Mouse (Mus musculus) lung, embryonic 14.5 days (tissue): ENCODE results near the gene Tlx2. TPM values are rescaled to one million over a fixed set of nuclear protein-coding genes. Genes with fewer than 3 reads are reported as not detected.

Experiments used
- ATAC-seq: fragments of 200-750 bp; cut with Nextera tagmentation; 2 replicates; pipeline ENCODE4 v1.8.0; 2017; ENCODE audit warnings: mild to moderate bottlenecking, moderate TSS enrichment, moderate library complexity; ENCODE audit not compliant: insufficient read depth
- DNase-seq: peaks from one replicate; pipeline ENCODE4 v3.0.0-alpha.2; 2015
- H3K27ac ChIP-seq: fragments of 300-500 bp; sonication (generic); 2 replicates; pipeline ENCODE4 v1.5.1; 2014; ENCODE audit warnings: low read depth, mild to moderate bottlenecking, moderate library complexity
- H3K27me3 ChIP-seq: fragments of 300-500 bp; sonication (generic); 2 replicates; pipeline ENCODE4 v1.6.1; 2014; ENCODE audit warnings: low read length, control low read depth; ENCODE audit not compliant: insufficient read depth
- H3K36me3 ChIP-seq: fragments of 300-500 bp; sonication (generic); 2 replicates; pipeline ENCODE4 v1.6.1; 2014; ENCODE audit warnings: control low read depth; ENCODE audit not compliant: insufficient read depth
- H3K4me1 ChIP-seq: fragments of 300-500 bp; sonication (generic); 2 replicates; pipeline ENCODE4 v1.6.1; 2014; ENCODE audit warnings: antibody characterized with exemption, control low read depth; ENCODE audit not compliant: insufficient read depth
- H3K4me2 ChIP-seq: fragments of 300-500 bp; sonication (generic); 2 replicates; pipeline ENCODE4 v1.6.1; 2014; ENCODE audit warnings: mild to moderate bottlenecking
- H3K4me3 ChIP-seq: fragments of 300-500 bp; sonication (generic); 2 replicates; pipeline ENCODE4 v1.5.1; 2014; ENCODE audit warnings: low read depth, low read length
- H3K9ac ChIP-seq: fragments of 300-500 bp; sonication (generic); 2 replicates; pipeline ENCODE4 v1.6.1; 2014
- H3K9me3 ChIP-seq: fragments of 300-500 bp; sonication (generic); 2 replicates; pipeline ENCODE4 v1.6.1; 2016; ENCODE audit warnings: low read depth, low read length, control low read depth
- CTCF ChIP-seq: IDR thresholded peaks from 2 replicates; pipeline ENCODE4 v1.5.1; 2016; ENCODE audit warnings: antibody characterized with exemption, low read depth
- WGBS: fragments of 180-500 bp; shearing (Covaris S2); extraction: QIAGEN DNeasy Blood & Tissue Kit; methylation state at CpG from one replicate; pipeline ENCODE4 v1.1.7; 2014; 5-methylcytosine and 5-hydroxymethylcytosine counted together
- polyA plus RNA-seq: library from polyadenylated mRNA; unstranded; fragments of >200 nt; fragmentation: Nextera tagmentation; extraction: Ambion mirVana; gene quantifications from 2 replicates; pipeline ENCODE4 v1.2.1, GENCODE M21; 2014

Tlx2 gene
- polyA plus RNA-seq, 1 experiment from 2014 or later, result 0.25 TPM

GRCm38 (mm10) chr6:83080210-83080609, 10.1 kb upstream of the Tlx2 start:
- Histone ChIP-seq H3K4me3 (no peak overlapping the region), H3K9me3 (no peaks in the 10 kb centered on the region), H3K4me1 (peaks cover 5% of the 10 kb centered on the region; the same call in 1 of the 2 replicates), H3K4me2 (no peak overlapping the region), H3K27me3 (peaks cover 49% of the 10 kb centered on the region), H3K27ac (no peak overlapping the region), H3K36me3 (peaks cover 26% of the 10 kb centered on the region), H3K9ac (no peak overlapping the region)
- WGBS, result 81% methylated on average over 5 of the region's 5 CpGs
- DNase-seq (no peak), ATAC-seq (no peak)
- no peak for TF ChIP-seq CTCF

- DNase-seq (peak; percentile 99), ATAC-seq (peak; percentile 92)
- Histone ChIP-seq H3K36me3 (peaks cover 26% of the 10 kb centered on the region), H3K9me3 (no peaks in the 10 kb centered on the region), H3K4me2 (peak overlapping the region; percentile 98), H3K4me1 (peaks cover 5% of the 10 kb centered on the region; the same call in 1 of the 2 replicates), H3K4me3 (peak overlapping the region; percentile 78), H3K9ac (peak overlapping the region; percentile 70), H3K27me3 (peaks cover 48% of the 10 kb centered on the region), H3K27ac (peak overlapping the region; percentile 68)
- under 1% methylated on average over 46 of the region's 46 CpGs for WGBS
- peak; percentile 71 for TF ChIP-seq CTCF
Observed at GRCm38 (mm10) chr6:83078324-83078858, 8.3 kb upstream of the Tlx2 start.

- Histone ChIP-seq H3K27ac (peak within 1 kb of the TSS; percentile 68), H3K36me3 (peaks cover 25% of the 10 kb centered on the region), H3K4me2 (peak within 1 kb of the TSS; percentile 98), H3K9me3 (no peaks in the 10 kb centered on the region), H3K9ac (peak within 1 kb of the TSS; percentile 70), H3K4me3 (peak within 1 kb of the TSS; percentile 78), H3K4me1 (peaks cover 5% of the 10 kb centered on the region; the same call in 1 of the 2 replicates), H3K27me3 (peaks cover 43% of the 10 kb centered on the region)
- TF ChIP-seq CTCF, result no peak
- ATAC-seq (peak; percentile 78), DNase-seq (peak; percentile 25)
- WGBS, result under 1% methylated on average over 54 of the region's 54 CpGs
Observed at GRCm38 (mm10) chr6:83077630-83078323, 7.7 kb upstream of the Tlx2 start, which contains the start of gene Pcgf1. Gene Pcgf1 (plus strand): TSS chr6:83077869.

GRCm38 (mm10) chr6:83074979-83075378, 4.9 kb upstream of the Tlx2 start:
- no peak overlapping the region for H3K4me3 ChIP-seq
- H3K27me3 ChIP-seq, result peaks cover 67% of the 10 kb centered on the region
- peaks cover 5% of the 10 kb centered on the region; the same call in 1 of the 2 replicates for H3K4me1 ChIP-seq
- no peaks in the 10 kb centered on the region for H3K9me3 ChIP-seq
- WGBS, result 5% methylated on average over 2 of the region's 2 CpGs
- H3K36me3 ChIP-seq, result peaks cover 2% of the 10 kb centered on the region
- no peak overlapping the region for H3K9ac ChIP-seq
- no peak for ATAC-seq
- H3K4me2 ChIP-seq, result no peak overlapping the region
- no peak overlapping the region for H3K27ac ChIP-seq
- DNase-seq, result no peak
- 0 out of 2 replicates have a peak, but pooled peaks have one; percentile 8 for TF ChIP-seq CTCF

- DNase-seq (no peak), ATAC-seq (peak; percentile 47; the same call in 1 of the 2 replicates)
- Histone ChIP-seq H3K4me1 (no peaks in the 10 kb centered on the region), H3K4me2 (peak overlapping the region; percentile 20; the same call in 1 of the 2 replicates), H3K36me3 (no peaks in the 10 kb centered on the region), H3K27me3 (peaks cover 94% of the 10 kb centered on the region), H3K9ac (no peak overlapping the region), H3K9me3 (no peaks in the 10 kb centered on the region), H3K27ac (no peak overlapping the region), H3K4me3 (peak overlapping the region; percentile 15; the same call in 1 of the 2 replicates)
- 1% methylated on average over 24 of the region's 24 CpGs for WGBS
- TF ChIP-seq CTCF, result no peak
Observed at GRCm38 (mm10) chr6:83071220-83071619, 1.1 kb upstream of the Tlx2 start.

- H3K4me1 ChIP-seq, result no peaks in the 10 kb centered on the region
- peak overlapping the region; percentile 36 for H3K4me2 ChIP-seq
- DNase-seq (peak; percentile 31), ATAC-seq (0 out of 2 replicates have a peak, but pooled peaks have one; percentile 7)
- no peaks in the 10 kb centered on the region for H3K9me3 ChIP-seq
- H3K4me3 ChIP-seq, result peak overlapping the region; percentile 17; the same call in 1 of the 2 replicates
- no peak for TF ChIP-seq CTCF
- no peaks in the 10 kb centered on the region for H3K36me3 ChIP-seq
- no peak overlapping the region for H3K9ac ChIP-seq
- WGBS, result 2% methylated on average over 55 of the region's 58 CpGs
- H3K27ac ChIP-seq, result no peak overlapping the region
- peaks cover 94% of the 10 kb centered on the region for H3K27me3 ChIP-seq
Observed at GRCm38 (mm10) chr6:83070311-83071219, 472 bp upstream of the Tlx2 start.
